Mouse (Mus musculus): ENCODE measurements at regions not wholly inside any gene's neighbourhood (a gene's known extent, or its start where the extent isn't known, plus 50 kb on each side); places are given as distances from the start of the nearest gene placed in this dataset.
A peak's percentile ranks its signal among the peaks of the same experiment; 100 is the strongest.

- no peaks in the 10 kb centered on the region for H3K36me3 ChIP-seq
- H3K4me3 ChIP-seq = no peak overlapping the region
- no peaks in the 10 kb centered on the region for H3K4me1 ChIP-seq (replicated peaks)
- H3K27ac ChIP-seq = no peak overlapping the region
- no peaks in the 10 kb centered on the region for H3K9me3 ChIP-seq
- no peak for DNase-seq (ENCODE audit: low spot score)
- 81% methylated on average over 1 of the region's 1 CpGs for WGBS
- H3K27me3 ChIP-seq (ENCODE audit: insufficient read depth, poor library complexity, severe bottlenecking) = no peaks in the 10 kb centered on the region
These were observed 254.3 kb downstream of the Rfpl4b start for GRCm38 (mm10) chr10:38567270-38567669.

GRCm38 (mm10) chr10:38566361-38566760, 255.2 kb downstream of the Rfpl4b start:
- no peaks in the 10 kb centered on the region for H3K9me3 ChIP-seq
- H3K36me3 ChIP-seq = no peaks in the 10 kb centered on the region
- no peak overlapping the region for H3K4me3 ChIP-seq
- H3K4me1 ChIP-seq (replicated peaks) = no peaks in the 10 kb centered on the region
- DNase-seq (ENCODE audit: low spot score) = no peak
- H3K27me3 ChIP-seq (ENCODE audit: insufficient read depth, poor library complexity, severe bottlenecking) = no peaks in the 10 kb centered on the region
- no peak overlapping the region for H3K27ac ChIP-seq
- WGBS = 77% methylated on average over 1 of the region's 1 CpGs

- peak overlapping the region; percentile 86 for H3K27ac ChIP-seq
- WGBS = 28% methylated on average over 5 of the region's 5 CpGs
- no peaks in the 10 kb centered on the region for H3K9me3 ChIP-seq
- H3K27me3 ChIP-seq (ENCODE audit: insufficient read depth, poor library complexity, severe bottlenecking) = no peaks in the 10 kb centered on the region
- peaks cover 36% of the 10 kb centered on the region for H3K4me1 ChIP-seq (replicated peaks)
- H3K36me3 ChIP-seq = peaks cover 5% of the 10 kb centered on the region; the same call in 1 of the 2 replicates
- peak; percentile 64 for DNase-seq (ENCODE audit: low spot score)
- no peak overlapping the region for H3K4me3 ChIP-seq
These were observed 266.5 kb downstream of the Rfpl4b start for GRCm38 (mm10) chr10:38555040-38555439.

- Histone ChIP-seq H3K27me3 (ENCODE audit: insufficient read depth, poor library complexity, severe bottlenecking) (no peaks in the 10 kb centered on the region), H3K36me3 (peaks cover 7% of the 10 kb centered on the region; the same call in 1 of the 2 replicates), H3K9me3 (no peaks in the 10 kb centered on the region), H3K27ac (peak overlapping the region; percentile 86), H3K4me3 (peak overlapping the region; percentile 35), H3K4me1 (replicated peaks) (peaks cover 36% of the 10 kb centered on the region)
- peak; percentile 84 for DNase-seq (ENCODE audit: low spot score)
- WGBS = 6% methylated on average over 18 of the region's 18 CpGs
These were observed 267.6 kb downstream of the Rfpl4b start for GRCm38 (mm10) chr10:38553688-38554680.

- Histone ChIP-seq H3K4me3 (peak overlapping the region; percentile 35; the same call in 1 of the 2 replicates), H3K9me3 (no peaks in the 10 kb centered on the region)
- DNase-seq (ENCODE audit: low spot score) = no peak
These were observed 268.3 kb downstream of the Rfpl4b start for GRCm38 (mm10) chr10:38553326-38553687.

GRCm38 (mm10) chr10:38552350-38553076, 269.1 kb downstream of the Rfpl4b start:
- Histone ChIP-seq H3K4me3 (no peak overlapping the region), H3K27me3 (ENCODE audit: insufficient read depth, poor library complexity, severe bottlenecking) (no peaks in the 10 kb centered on the region), H3K9me3 (no peaks in the 10 kb centered on the region), H3K36me3 (peaks cover 7% of the 10 kb centered on the region; the same call in 1 of the 2 replicates), H3K27ac (peak overlapping the region; percentile 86), H3K4me1 (replicated peaks) (peaks cover 36% of the 10 kb centered on the region)
- peak; percentile 24 for DNase-seq (ENCODE audit: low spot score)
- WGBS = 66% methylated on average over 5 of the region's 5 CpGs

More at GRCm38 (mm10) chr10:38553326-38553687, 268.3 kb downstream of the Rfpl4b start:
- Histone ChIP-seq H3K4me1 (replicated peaks) (peaks cover 36% of the 10 kb centered on the region), H3K36me3 (peaks cover 7% of the 10 kb centered on the region; the same call in 1 of the 2 replicates), H3K27me3 (ENCODE audit: insufficient read depth, poor library complexity, severe bottlenecking) (no peaks in the 10 kb centered on the region), H3K27ac (peak overlapping the region; percentile 86)

- Histone ChIP-seq H3K4me1 (replicated peaks) (no peaks in the 10 kb centered on the region), H3K27ac (no peak overlapping the region), H3K36me3 (no peaks in the 10 kb centered on the region), H3K27me3 (ENCODE audit: insufficient read depth, poor library complexity, severe bottlenecking) (no peaks in the 10 kb centered on the region), H3K9me3 (no peaks in the 10 kb centered on the region), H3K4me3 (no peak overlapping the region)
- DNase-seq (ENCODE audit: low spot score) = no peak
- 96% methylated on average over 4 of the region's 4 CpGs for WGBS
These were observed 281.5 kb downstream of the Rfpl4b start for GRCm38 (mm10) chr10:38540031-38540430.

- Histone ChIP-seq H3K27ac (no peak overlapping the region), H3K36me3 (no peaks in the 10 kb centered on the region), H3K4me3 (no peak overlapping the region), H3K27me3 (ENCODE audit: insufficient read depth, poor library complexity, severe bottlenecking) (no peaks in the 10 kb centered on the region), H3K4me1 (replicated peaks) (no peaks in the 10 kb centered on the region), H3K9me3 (no peaks in the 10 kb centered on the region)
- DNase-seq (ENCODE audit: low spot score) = no peak
These were observed 282.8 kb downstream of the Rfpl4b start for GRCm38 (mm10) chr10:38538766-38539165.

- H3K4me1 ChIP-seq (replicated peaks) = no peaks in the 10 kb centered on the region
- WGBS = 81% methylated on average over 2 of the region's 2 CpGs
These were observed 304.9 kb downstream of the Rfpl4b start for GRCm38 (mm10) chr10:38516636-38517035.

More at GRCm38 (mm10) chr10:38516636-38517035, 304.9 kb downstream of the Rfpl4b start:
- no peak for DNase-seq (ENCODE audit: low spot score)
- Histone ChIP-seq H3K27me3 (ENCODE audit: insufficient read depth, poor library complexity, severe bottlenecking) (no peaks in the 10 kb centered on the region), H3K36me3 (no peaks in the 10 kb centered on the region), H3K4me3 (no peak overlapping the region), H3K27ac (no peak overlapping the region), H3K9me3 (no peaks in the 10 kb centered on the region)

Measured in hindbrain, embryonic 10.5 days (tissue).